Mouse (Mus musculus): ENCODE measurements around the gene Med29.

Med29 gene

GRCm38 (mm10) chr7:28412826-28413225, 20.3 kb upstream of the Med29 start:
- TF ChIP-seq GATA4 (IDR thresholded peaks at IDR 0.05; ENCODE audit: insufficient replicate concordance, low read length): no peak

DNA sequence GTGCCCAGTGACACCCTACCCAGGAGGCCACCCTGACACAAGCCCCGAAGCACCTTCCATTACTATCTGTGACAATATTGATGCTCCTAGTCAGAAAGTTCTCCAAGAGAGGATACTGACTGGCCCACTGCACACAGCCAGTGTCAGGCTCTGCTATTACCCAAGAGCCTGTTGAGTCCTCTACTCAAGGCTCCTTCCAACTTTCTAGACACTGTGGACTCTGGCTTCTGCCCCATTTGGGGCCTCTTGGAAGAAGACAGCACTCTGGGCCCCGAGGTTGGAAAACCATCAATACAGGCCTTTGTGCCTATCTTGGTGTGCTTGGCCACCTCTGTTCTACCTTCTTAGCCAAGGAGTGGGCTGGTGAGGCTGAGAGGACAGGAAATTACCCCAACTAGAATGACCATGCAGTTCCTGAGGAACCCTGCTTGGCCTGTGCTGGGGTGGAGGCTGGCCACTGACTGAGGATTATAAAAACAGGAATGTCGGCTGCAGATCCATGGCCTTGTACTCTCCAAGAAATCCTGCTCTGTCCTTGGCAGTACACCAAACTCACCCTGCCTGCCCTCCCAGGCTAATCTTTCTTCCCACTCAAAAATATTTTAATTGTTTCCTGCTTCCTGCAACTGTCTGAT, 18.4 kb upstream of the Med29 start:
- TF ChIP-seq GATA4 (IDR thresholded peaks at IDR 0.05; ENCODE audit: insufficient replicate concordance, low read length): peak; percentile 88; the same call in 1 of the 2 replicates

DNA sequence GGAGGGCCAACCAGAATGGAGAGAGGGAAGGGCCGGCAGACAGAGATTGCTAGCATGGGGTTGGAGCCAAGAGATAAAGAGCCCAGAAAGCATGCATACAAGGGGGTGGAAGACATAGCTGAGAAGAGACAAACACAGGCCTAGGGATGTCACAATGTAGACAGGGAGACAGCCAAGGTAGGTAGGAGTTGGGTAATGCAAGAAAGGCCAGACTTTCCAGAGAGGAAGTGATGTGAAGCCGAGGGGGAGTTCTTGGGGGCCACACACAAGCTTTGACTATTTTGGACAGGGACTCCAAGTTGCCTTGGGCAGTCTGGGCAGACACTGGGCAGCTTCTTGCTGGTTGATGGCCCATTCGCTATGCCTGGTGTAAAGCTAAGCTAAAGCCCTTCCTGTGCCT, 9.4 kb upstream of the Med29 start:
- no peak for TF ChIP-seq GATA4 (IDR thresholded peaks at IDR 0.05; ENCODE audit: insufficient replicate concordance, low read length)

- no peak for TF ChIP-seq GATA4 (IDR thresholded peaks at IDR 0.05; ENCODE audit: insufficient replicate concordance, low read length)
Measured at GRCm38 (mm10) chr7:28401030-28401429, 8.5 kb upstream of the Med29 start.

DNA sequence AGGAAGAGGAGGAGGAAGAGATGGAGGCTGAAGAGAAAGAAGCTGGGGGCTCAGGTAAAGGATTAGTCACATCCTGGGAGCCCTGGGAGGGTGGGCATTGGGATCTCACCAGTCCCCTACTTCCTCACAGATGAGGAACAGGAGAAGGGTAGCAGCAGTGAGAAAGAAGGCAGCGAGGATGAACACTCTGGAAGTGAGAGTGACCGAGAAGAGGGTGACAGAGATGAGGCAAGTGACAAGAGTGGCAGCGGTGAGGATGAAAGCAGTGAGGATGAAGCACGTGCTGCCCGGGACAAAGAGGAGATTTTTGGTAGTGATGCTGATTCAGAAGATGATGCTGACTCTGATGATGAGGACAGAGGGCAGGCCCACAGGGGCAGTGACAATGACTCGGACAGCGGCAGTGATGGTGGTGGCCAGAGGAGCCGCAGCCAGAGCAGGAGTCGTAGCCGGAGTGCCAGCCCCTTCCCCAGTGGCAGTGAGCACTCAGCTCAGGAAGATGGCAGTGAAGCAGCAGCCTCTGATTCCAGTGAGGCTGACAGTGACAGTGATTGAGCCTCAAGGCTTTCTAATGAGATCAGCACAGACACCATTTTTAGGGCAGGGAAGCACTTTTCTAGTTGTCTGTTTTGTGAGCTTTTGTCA, 6.3 kb upstream of the Med29 start:
- TF ChIP-seq GATA4 (IDR thresholded peaks at IDR 0.05; ENCODE audit: insufficient replicate concordance, low read length): no peak

- no peak for TF ChIP-seq GATA4 (IDR thresholded peaks at IDR 0.05; ENCODE audit: insufficient replicate concordance, low read length)
Measured at GRCm38 (mm10) chr7:28398000-28398399, 5.5 kb upstream of the Med29 start.

DNA sequence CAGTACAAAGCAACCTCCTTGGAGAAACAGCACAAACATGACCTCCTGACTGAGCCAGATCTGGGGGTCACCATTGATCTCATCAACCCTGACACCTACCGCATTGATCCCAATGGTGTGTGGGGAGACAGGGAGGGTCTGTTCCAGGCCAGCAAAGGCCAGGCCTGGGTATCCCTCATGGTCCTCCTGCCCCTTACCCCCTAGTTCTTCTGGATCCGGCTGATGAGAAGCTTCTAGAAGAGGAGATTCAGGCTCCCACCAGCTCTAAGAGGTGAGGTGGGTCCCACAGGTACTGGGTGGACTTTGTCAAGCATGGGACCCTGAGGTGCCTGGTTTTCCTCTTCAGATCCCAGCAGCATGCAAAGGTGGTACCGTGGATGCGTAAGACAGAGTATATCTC, 2.9 kb upstream of the Med29 start:
- TF ChIP-seq GATA4 (IDR thresholded peaks at IDR 0.05; ENCODE audit: insufficient replicate concordance, low read length): no peak

GRCm38 (mm10) chr7:28393272-28393951, 904 bp upstream of the Med29 start:
- TF ChIP-seq GATA4 (IDR thresholded peaks at IDR 0.05; ENCODE audit: insufficient replicate concordance, low read length): no peak

GRCm38 (mm10) chr7:28390331-28390730, 2.2 kb downstream of the Med29 start:
- no peak for TF ChIP-seq GATA4 (IDR thresholded peaks at IDR 0.05; ENCODE audit: insufficient replicate concordance, low read length)

- TF ChIP-seq GATA4 (IDR thresholded peaks at IDR 0.05; ENCODE audit: insufficient replicate concordance, low read length): no peak
Measured at GRCm38 (mm10) chr7:28386462-28386861, 6.0 kb downstream of the Med29 start.

- no peak for TF ChIP-seq GATA4 (IDR thresholded peaks at IDR 0.05; ENCODE audit: insufficient replicate concordance, low read length)
Measured at GRCm38 (mm10) chr7:28386007-28386406, 6.5 kb downstream of the Med29 start.

DNA sequence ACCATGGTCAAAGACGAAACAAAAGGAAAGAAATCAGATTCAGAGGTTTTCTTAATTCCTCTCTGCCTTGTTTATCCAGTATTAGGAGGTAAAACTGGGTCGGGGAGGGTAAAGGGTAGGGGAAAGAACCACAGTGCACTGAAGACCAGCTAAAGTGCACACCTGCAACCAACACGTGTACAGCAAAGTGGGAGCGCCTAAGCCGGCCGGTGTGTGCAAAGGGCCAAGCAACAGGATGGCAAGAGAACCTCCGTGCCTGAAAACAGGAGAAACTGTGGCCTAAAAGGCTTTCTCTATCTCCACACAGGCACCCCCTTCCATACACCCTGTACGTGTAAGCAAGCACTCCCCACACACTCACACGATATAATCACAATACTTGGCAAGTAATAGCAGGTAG, 7.3 kb downstream of the Med29 start:
- no peak for TF ChIP-seq GATA4 (IDR thresholded peaks at IDR 0.05; ENCODE audit: insufficient replicate concordance, low read length)

- TF ChIP-seq GATA4 (IDR thresholded peaks at IDR 0.05; ENCODE audit: insufficient replicate concordance, low read length): no peak
Measured at GRCm38 (mm10) chr7:28384162-28384561, 8.3 kb downstream of the Med29 start.

DNA sequence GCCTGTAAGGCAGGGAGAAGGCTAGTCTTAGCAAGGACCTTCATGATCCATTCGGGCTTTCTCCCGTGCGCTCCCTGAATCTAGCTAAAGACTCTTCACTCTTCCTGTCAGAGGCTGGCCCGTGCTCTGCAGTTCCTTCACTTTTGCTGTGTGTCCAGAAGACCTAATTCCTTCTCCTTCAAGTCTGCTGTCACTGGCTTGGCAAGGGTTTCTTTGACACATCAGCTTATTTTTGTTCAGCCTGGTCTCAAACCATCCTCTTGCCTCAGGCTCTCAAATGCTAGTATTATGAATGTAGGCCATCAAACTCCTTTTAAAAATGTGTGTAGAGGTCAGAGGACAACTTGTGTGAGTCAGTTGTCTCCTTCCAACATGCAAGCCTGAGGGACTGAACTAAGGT, 8.9 kb downstream of the Med29 start:
- TF ChIP-seq GATA4 (IDR thresholded peaks at IDR 0.05; ENCODE audit: insufficient replicate concordance, low read length): no peak

DNA sequence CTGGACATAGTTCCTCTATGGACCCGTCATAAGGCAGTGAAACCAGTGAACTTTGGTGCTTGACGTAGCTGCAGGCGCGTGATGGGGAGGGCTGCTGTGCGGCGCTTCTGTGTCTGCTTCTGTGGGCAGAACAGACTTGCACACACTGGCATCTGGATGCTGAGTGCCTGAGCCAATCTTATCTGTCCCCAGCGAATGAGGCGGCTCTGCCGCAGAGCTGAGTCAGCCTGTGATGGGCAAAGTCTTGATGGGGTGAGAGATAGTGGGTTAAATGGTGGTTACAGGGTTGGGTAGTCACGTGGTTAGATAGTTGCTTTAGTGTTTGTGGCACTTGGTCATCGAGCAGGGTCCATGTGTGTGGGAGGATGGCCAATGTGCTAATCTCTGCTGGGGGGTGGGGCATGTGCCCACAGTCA, 9.5 kb downstream of the Med29 start:
- TF ChIP-seq GATA4 (IDR thresholded peaks at IDR 0.05; ENCODE audit: insufficient replicate concordance, low read length): peak; percentile 96

GRCm38 (mm10) chr7:28382347-28382951, 10.1 kb downstream of the Med29 start:
- no peak; the same call in 1 of the 2 replicates for TF ChIP-seq GATA4 (IDR thresholded peaks at IDR 0.05; ENCODE audit: insufficient replicate concordance, low read length)

Measured in liver, adult (tissue).